Mouse (Mus musculus) heart, embryonic 11.5 days (tissue): ENCODE results near the gene Cyb5rl. TPM values are rescaled to one million over a fixed set of nuclear protein-coding genes. Genes with fewer than 3 reads are reported as not detected.
A peak's percentile ranks its signal among the peaks of the same experiment; 100 is the strongest.

ENCODE experiments used
- ATAC-seq: fragments of 200-750 bp; cut with Nextera tagmentation; replicated peaks from 2 replicates; pipeline ENCODE4 v1.8.0; 2017; ENCODE audit warnings: moderate library complexity; ENCODE audit not compliant: insufficient number of reproducible peaks, low FRiP score, low TSS enrichment
- H3K27ac ChIP-seq: fragments of 300-500 bp; sonication (generic); 2 replicates; pipeline ENCODE4 v1.5.1; 2014; ENCODE audit warnings: mild to moderate bottlenecking, low read depth, low read length
- H3K27me3 ChIP-seq: fragments of 300-500 bp; sonication (generic); 2 replicates; pipeline ENCODE4 v1.6.1; 2014; ENCODE audit warnings: mild to moderate bottlenecking, low read length, mixed read lengths; ENCODE audit not compliant: control insufficient read depth, insufficient read depth
- H3K36me3 ChIP-seq: fragments of 300-500 bp; sonication (generic); 2 replicates; pipeline ENCODE4 v1.6.1; 2014; ENCODE audit warnings: mild to moderate bottlenecking, low read length, moderate library complexity, mixed read lengths; ENCODE audit not compliant: control insufficient read depth, insufficient read depth
- H3K4me1 ChIP-seq: fragments of 300-500 bp; sonication (generic); 2 replicates; pipeline ENCODE4 v1.6.1; 2014; ENCODE audit warnings: low read length; ENCODE audit not compliant: control insufficient read depth, insufficient read depth
- H3K4me2 ChIP-seq: fragments of 300-500 bp; sonication (generic); 2 replicates; pipeline ENCODE4 v1.6.1; 2014; ENCODE audit warnings: mild to moderate bottlenecking, moderate library complexity
- H3K4me3 ChIP-seq: fragments of 300-500 bp; sonication (generic); 2 replicates; pipeline ENCODE4 v1.5.1; 2014; ENCODE audit warnings: low read depth, low read length
- H3K9ac ChIP-seq: fragments of 300-500 bp; sonication (generic); 2 replicates; pipeline ENCODE4 v1.6.1; 2014; ENCODE audit warnings: mild to moderate bottlenecking, low read depth, low read length, moderate library complexity
- H3K9me3 ChIP-seq: fragments of 300-500 bp; sonication (generic); replicated peaks from 2 replicates; pipeline ENCODE4 v1.6.1; 2016; ENCODE audit warnings: low read length; ENCODE audit not compliant: control insufficient read depth
- WGBS: fragments of 180-500 bp; shearing (Covaris S2); extraction: QIAGEN DNeasy Blood & Tissue Kit; methylation state at CpG from one replicate; pipeline ENCODE4 v1.1.7; 2014; ENCODE audit not compliant: insufficient replicate concordance; 5-methylcytosine and 5-hydroxymethylcytosine counted together
- polyA plus RNA-seq: library from polyadenylated mRNA; unstranded; fragments of >200 nt; fragmentation: Nextera tagmentation; extraction: Ambion mirVana; gene quantifications from 2 replicates; pipeline ENCODE4 v1.2.1, GENCODE M21; 2014

Cyb5rl gene
- polyA plus RNA-seq: 3.2 and 3.7 TPM in 2 replicates

DNA sequence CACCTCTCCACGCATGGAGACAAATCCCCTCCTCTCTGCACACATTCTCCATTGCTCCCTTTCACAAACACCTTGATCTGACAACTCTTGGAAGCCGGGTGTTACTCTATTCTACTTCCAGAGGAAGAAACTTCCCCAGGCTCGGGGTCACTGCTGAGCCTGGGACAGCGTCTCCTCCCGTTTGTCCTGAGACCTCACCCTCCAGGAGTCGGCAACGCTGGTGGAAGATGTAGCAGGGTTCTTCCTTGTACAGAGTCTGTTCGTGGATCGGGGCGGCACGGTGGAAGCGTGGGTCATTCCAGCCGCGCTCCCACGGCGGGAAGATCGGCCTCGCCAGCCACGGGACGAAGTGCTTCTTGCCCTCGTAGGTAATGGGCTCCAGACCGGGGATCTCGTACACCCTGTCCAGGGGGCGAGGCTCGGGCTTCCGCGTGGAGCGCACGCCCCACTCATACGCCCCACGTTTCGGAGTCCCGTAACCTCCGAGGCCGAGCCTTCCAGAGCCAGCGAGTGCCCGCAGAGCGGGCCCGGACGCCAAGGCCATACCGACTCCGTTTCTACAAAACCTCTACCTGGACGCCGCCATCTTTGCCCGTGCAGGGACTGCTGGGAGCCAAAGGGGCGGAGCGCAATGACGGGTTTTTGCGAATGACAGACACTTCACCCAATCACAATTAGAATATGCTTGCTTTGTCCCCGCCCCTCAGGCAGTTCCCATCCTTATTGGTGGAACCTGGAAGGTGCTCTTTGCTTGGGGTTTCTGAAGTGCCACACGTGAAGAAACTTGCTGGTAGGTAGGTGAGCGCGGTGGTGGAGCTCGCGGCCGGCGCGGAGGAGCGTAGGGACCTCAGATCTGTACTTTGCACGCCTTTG lies at the start of gene Cyb5rl, which contains the start of gene Mrpl37:
Cyb5rl (plus strand) TSS at position 737 of the 873 bp plus-strand sequence.
Mrpl37 (minus strand) TSS at position 617 of the 873 bp plus-strand sequence.
- Histone ChIP-seq H3K36me3 (peaks cover 15% of the 10 kb centered on the region), H3K4me1 (peaks cover 11% of the 10 kb centered on the region), H3K27me3 (no peaks in the 10 kb centered on the region), H3K27ac (peak within 1 kb of the TSS; percentile 38; the same call in 1 of the 2 replicates), H3K9ac (peak within 1 kb of the TSS; percentile 93), H3K4me2 (peak within 1 kb of the TSS; percentile 99), H3K4me3 (peak within 1 kb of the TSS; percentile 90), H3K9me3 (no peaks in the 10 kb centered on the region)
- ATAC-seq: peak; percentile 95
- under 1% methylated on average over 60 of the region's 60 CpGs for WGBS

DNA sequence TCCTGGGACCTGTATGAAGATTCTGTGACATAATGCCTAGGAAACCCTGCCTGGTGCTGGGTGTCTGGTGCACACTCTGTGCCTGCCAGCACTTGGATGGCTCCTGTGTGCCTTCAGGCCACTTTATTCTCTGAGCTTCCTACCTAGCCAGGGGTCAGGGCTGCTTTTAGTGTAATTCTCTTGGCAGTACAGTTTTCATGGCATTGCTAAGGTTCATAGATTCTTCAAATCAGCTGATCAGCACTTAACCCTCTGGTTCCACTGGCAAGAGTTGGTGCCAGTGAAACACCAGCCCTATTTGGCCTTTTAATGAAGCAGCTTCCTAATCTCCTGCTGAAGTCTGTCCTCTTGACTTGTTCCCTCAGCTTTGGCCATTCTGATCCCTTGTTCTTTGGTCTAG lies 49.5 kb upstream of the Cyb5rl start:
- H3K9me3 ChIP-seq: no peaks in the 10 kb centered on the region
- no peak overlapping the region for H3K27ac ChIP-seq
- H3K36me3 ChIP-seq: 0 out of 2 replicates have a peak, but pooled peaks cover 3% of the 10 kb centered on the region
- H3K9ac ChIP-seq: no peak overlapping the region
- H3K4me1 ChIP-seq: peaks cover 60% of the 10 kb centered on the region
- no peak overlapping the region for H3K4me3 ChIP-seq
- H3K4me2 ChIP-seq: no peak overlapping the region
- no peak for ATAC-seq
- H3K27me3 ChIP-seq: no peaks in the 10 kb centered on the region

DNA sequence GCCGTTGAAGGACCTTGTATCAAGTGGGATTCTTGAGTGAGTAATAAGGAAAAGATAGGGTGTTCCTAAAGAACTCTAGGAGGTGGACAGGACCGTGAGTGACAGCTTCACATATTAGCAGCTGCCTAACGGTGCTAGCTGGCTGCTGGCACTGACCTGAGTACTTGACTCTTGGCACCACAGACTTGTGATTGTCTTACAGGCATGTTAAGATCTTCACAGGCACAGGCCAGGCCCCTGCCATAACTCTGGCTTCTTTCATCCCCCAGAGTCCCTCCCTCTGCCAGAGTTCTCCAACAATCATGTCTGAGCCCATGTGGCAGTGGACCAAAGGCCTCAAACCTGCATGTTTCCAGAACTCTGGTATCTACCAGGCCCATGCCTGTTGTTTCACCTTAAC lies 48.3 kb upstream of the Cyb5rl start:
- peaks cover 50% of the 10 kb centered on the region for H3K4me1 ChIP-seq
- H3K27me3 ChIP-seq: no peaks in the 10 kb centered on the region
- 63% methylated on average over 3 of the region's 3 CpGs for WGBS
- H3K4me2 ChIP-seq: no peak overlapping the region
- no peaks in the 10 kb centered on the region for H3K9me3 ChIP-seq
- 0 out of 2 replicates have a peak, but pooled peaks cover 3% of the 10 kb centered on the region for H3K36me3 ChIP-seq
- H3K27ac ChIP-seq: no peak overlapping the region; the same call in 1 of the 2 replicates
- H3K4me3 ChIP-seq: no peak overlapping the region
- no peak for ATAC-seq
- no peak overlapping the region for H3K9ac ChIP-seq

DNA sequence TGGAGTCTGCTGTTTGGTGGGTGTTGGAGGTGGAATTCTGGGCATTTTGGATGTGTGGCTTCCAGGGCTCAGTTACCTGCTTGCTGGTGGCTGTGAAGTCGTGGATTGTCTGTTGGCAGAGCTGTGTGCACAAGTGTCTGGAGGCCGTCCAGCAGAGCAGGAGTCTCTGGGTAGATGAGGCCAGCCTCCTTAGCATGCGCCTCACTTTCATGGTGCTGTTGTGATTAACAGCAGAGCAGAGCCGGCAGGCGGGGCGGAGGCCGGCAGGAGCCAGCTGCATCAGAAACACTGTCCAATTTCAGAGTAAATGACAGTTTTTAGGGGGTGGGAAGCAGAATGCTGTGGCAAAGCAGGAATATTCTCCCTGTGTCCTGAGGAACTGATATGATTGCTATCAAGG lies 47.8 kb upstream of the Cyb5rl start:
- H3K4me2 ChIP-seq: no peak overlapping the region
- H3K4me3 ChIP-seq: no peak overlapping the region
- no peaks in the 10 kb centered on the region for H3K9me3 ChIP-seq
- peaks cover 47% of the 10 kb centered on the region for H3K4me1 ChIP-seq
- no peak overlapping the region; the same call in 1 of the 2 replicates for H3K27ac ChIP-seq
- H3K27me3 ChIP-seq: no peaks in the 10 kb centered on the region
- H3K36me3 ChIP-seq: 0 out of 2 replicates have a peak, but pooled peaks cover 3% of the 10 kb centered on the region
- H3K9ac ChIP-seq: no peak overlapping the region
- 69% methylated on average over 7 of the region's 7 CpGs for WGBS
- no peak for ATAC-seq

DNA sequence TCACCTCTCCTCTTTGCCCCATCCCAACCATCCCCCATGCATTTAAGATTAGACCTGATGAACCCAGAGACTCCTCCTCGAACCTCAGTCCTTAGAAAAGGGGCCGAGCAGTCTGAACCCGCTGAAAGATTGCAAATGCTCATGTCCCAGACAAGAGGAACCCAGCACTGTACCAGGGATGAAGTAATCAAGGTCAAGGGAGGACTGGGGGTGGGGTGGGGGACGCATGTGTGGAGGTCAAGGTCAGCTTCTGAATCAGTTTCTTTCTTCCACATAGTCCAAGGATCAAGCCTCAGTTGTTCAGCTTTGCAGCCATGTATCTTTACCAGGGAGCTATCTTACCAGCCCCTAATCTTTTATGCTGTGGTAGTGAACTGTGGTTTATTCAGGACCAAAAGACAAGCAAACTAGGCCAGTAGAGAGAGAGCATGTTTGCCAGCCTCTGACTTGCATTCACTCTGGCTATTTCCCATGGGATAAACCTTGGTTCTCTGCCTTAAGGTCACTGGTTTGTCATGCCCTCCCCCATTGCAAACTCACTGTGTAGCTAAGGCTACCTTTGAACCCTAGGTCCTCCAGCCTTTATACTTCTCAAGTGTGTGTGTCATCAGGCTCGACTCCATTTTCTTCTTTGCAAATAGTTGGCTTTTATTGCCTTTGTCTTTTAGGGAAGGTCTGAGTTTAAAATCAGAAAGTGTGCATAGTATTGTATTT lies 46.3 kb upstream of the Cyb5rl start:
- H3K4me3 ChIP-seq: no peak overlapping the region
- 58% methylated on average over 5 of the region's 5 CpGs for WGBS
- ATAC-seq: no peak
- no peak overlapping the region for H3K4me2 ChIP-seq
- no peak overlapping the region for H3K9ac ChIP-seq
- no peaks in the 10 kb centered on the region for H3K9me3 ChIP-seq
- H3K4me1 ChIP-seq: peaks cover 43% of the 10 kb centered on the region
- H3K36me3 ChIP-seq: no peaks in the 10 kb centered on the region
- no peak overlapping the region for H3K27ac ChIP-seq
- H3K27me3 ChIP-seq: no peaks in the 10 kb centered on the region

DNA sequence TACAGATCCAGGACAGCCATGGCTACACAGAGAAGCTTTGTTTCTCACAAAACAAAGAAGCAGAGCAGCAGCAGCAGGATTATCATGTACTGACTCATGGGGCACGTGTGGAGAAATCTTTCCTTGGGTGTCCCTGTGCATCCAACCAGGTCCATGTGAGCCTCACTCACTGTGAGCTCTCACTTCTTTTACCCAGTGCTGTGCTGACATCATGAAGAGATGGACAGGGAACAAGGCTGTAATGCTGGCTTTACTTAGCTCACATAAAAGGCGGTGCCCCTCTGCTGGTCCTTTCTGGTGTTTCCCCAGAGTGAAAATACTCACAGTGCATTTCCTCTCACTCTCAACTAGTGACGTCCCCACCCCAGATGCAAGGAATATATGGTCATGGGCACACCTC lies 45.3 kb upstream of the Cyb5rl start:
- no peaks in the 10 kb centered on the region for H3K36me3 ChIP-seq
- no peak overlapping the region for H3K4me3 ChIP-seq
- no peak overlapping the region for H3K4me2 ChIP-seq
- no peaks in the 10 kb centered on the region for H3K27me3 ChIP-seq
- H3K9me3 ChIP-seq: no peaks in the 10 kb centered on the region
- 63% methylated on average over 3 of the region's 3 CpGs for WGBS
- peaks cover 33% of the 10 kb centered on the region for H3K4me1 ChIP-seq
- no peak for ATAC-seq
- no peak overlapping the region for H3K27ac ChIP-seq
- H3K9ac ChIP-seq: no peak overlapping the region

DNA sequence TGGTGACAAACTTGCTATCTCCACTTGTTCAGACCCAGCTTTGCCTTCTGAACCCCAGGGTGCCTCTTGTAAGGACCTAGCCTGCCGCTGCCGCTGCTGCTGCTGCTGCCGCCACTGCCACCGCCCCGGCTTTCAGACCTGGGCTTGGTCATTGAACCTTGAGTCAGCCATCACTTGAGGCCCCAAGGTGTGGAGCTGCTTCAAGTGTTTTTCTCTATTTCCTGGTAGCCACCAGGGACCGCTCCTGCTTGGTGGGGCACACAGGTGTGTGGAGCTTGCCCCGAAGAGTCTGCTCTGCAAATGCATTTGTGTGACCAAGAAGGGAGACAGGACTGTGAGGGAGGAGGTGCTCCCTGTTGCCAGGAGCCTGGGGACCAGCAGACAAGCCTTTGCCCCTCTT lies 41.9 kb upstream of the Cyb5rl start:
- H3K4me3 ChIP-seq: no peak overlapping the region
- no peak overlapping the region for H3K4me2 ChIP-seq
- WGBS: 76% methylated on average over 7 of the region's 7 CpGs
- H3K4me1 ChIP-seq: peaks cover 10% of the 10 kb centered on the region; the same call in 1 of the 2 replicates
- no peaks in the 10 kb centered on the region for H3K9me3 ChIP-seq
- H3K36me3 ChIP-seq: peaks cover 4% of the 10 kb centered on the region; the same call in 1 of the 2 replicates
- H3K9ac ChIP-seq: no peak overlapping the region
- H3K27ac ChIP-seq: no peak overlapping the region
- no peak for ATAC-seq
- H3K27me3 ChIP-seq: no peaks in the 10 kb centered on the region

DNA sequence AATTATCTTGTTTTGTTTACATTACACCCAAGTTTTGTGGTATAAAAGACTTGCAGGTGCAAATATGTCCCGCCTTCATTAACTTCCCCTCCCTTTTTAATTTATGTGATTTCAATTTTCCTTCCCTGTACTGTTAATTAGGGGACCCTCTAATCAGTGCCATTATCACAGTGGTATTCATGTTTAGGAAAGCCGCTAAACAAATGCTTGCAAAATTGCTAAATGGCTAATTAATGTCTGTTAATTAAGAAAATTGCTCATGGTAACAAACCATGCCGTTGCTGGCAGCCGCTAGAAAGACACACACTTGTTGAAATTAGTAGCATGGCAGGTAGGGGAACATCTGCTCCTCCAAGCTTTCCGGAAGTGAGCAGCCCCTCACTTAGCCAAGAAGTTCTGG lies 41.4 kb upstream of the Cyb5rl start:
- no peak overlapping the region for H3K4me3 ChIP-seq
- H3K36me3 ChIP-seq: peaks cover 4% of the 10 kb centered on the region; the same call in 1 of the 2 replicates
- WGBS: 91% methylated on average over 5 of the region's 5 CpGs
- H3K27ac ChIP-seq: no peak overlapping the region
- no peaks in the 10 kb centered on the region for H3K9me3 ChIP-seq
- H3K9ac ChIP-seq: no peak overlapping the region
- H3K4me2 ChIP-seq: no peak overlapping the region
- H3K27me3 ChIP-seq: no peaks in the 10 kb centered on the region
- no peak for ATAC-seq
- H3K4me1 ChIP-seq: 0 out of 2 replicates have a peak, but pooled peaks cover 5% of the 10 kb centered on the region
